Mouse (Mus musculus) CH12.LX (cell line): ENCODE data around the gene Dad1. TPM values are rescaled to one million over a fixed set of nuclear protein-coding genes. Genes with fewer than 3 reads are reported as not detected.

Experiments used
- DNase-seq: peaks from one replicate; pipeline ENCODE4 v3.0.0-alpha.2; 2013; ENCODE audit errors: extremely low read depth
- H3K27ac ChIP-seq: 2 replicates; pipeline ENCODE4 v1.5.1; 2012; ENCODE audit warnings: low read depth, mild to moderate bottlenecking, control low read depth, moderate library complexity; ENCODE audit not compliant: insufficient read depth
- H3K27me3 ChIP-seq: replicated peaks from 2 replicates; pipeline ENCODE3; 2012; ENCODE audit warnings: inconsistent platforms
- H3K36me3 ChIP-seq, 2 experiments: replicated peaks in 1 of 2; 2 replicates each; pipeline versions ENCODE3 to v1.6.1; 2012; ENCODE audit warnings: inconsistent platforms in 1 of 2, low read length in 1 of 2, mild to moderate bottlenecking in 1 of 2, mixed read lengths in 1 of 2, moderate library complexity in 1 of 2; ENCODE audit not compliant: control insufficient read depth in 1 of 2, insufficient read depth in 1 of 2
- H3K4me1 ChIP-seq, 2 experiments: 2 replicates each; pipeline ENCODE4 v1.6.1; 2012; ENCODE audit warnings: inconsistent platforms in 1 of 2, moderate library complexity in 1 of 2; ENCODE audit not compliant: insufficient read depth in 2 of 2, control insufficient read depth in 1 of 2
- H3K4me2 ChIP-seq: 2 replicates; pipeline ENCODE4 v1.6.1; 2012; ENCODE audit warnings: low read depth, mild to moderate bottlenecking, control low read depth; ENCODE audit not compliant: poor library complexity, insufficient read depth, severe bottlenecking
- H3K4me3 ChIP-seq, 3 experiments: fragments of 150-350 bp in 1 of 3; sonication (generic) in 1 of 3; replicated peaks in 1 of 3; 2 replicates each; pipeline versions ENCODE3 to v1.5.1; 2011 to 2012; ENCODE audit warnings: low read depth in 2 of 3, low read length in 2 of 3, mild to moderate bottlenecking in 2 of 3, moderate library complexity in 2 of 3, control low read depth in 1 of 3, improper control_type of control experiment in 1 of 3, inconsistent platforms in 1 of 3, mixed read lengths in 1 of 3; ENCODE audit not compliant: poor library complexity in 1 of 3
- H3K79me2 ChIP-seq: replicated peaks from 2 replicates; pipeline ENCODE4 v1.6.1; 2012; ENCODE audit warnings: mild to moderate bottlenecking, moderate library complexity; ENCODE audit not compliant: control insufficient read depth, poor library complexity, insufficient read depth, severe bottlenecking; ENCODE audit errors: extremely low read depth
- H3K9ac ChIP-seq: 2 replicates; pipeline ENCODE4 v1.6.1; 2012; ENCODE audit warnings: low read depth, mild to moderate bottlenecking, control low read depth, moderate library complexity; ENCODE audit not compliant: insufficient read depth
- H3K9me3 ChIP-seq: replicated peaks from 2 replicates; pipeline ENCODE3; 2012; ENCODE audit warnings: low read length, inconsistent platforms, mixed read lengths
- BHLHE40 ChIP-seq: IDR thresholded peaks from 2 replicates; pipeline ENCODE4 v1.6.1; 2011; ENCODE audit warnings: mild to moderate bottlenecking, low read depth, low read length, improper control_type of control experiment
- CHD1 ChIP-seq: IDR thresholded peaks from 2 replicates; pipeline ENCODE4 v1.6.1; 2012; ENCODE audit warnings: low read depth, low read length, improper control_type of control experiment, inconsistent platforms
- CHD2 ChIP-seq: IDR thresholded peaks from 2 replicates; pipeline ENCODE4 v1.6.1; 2011; ENCODE audit warnings: low read length, improper control_type of control experiment
- CTCF ChIP-seq, 2 experiments: IDR thresholded peaks in 1 of 2; conservative IDR thresholded peaks in 1 of 2; 2 replicates each; pipeline ENCODE4 v1.5.1; 2011 to 2012; ENCODE audit warnings: low read depth in 2 of 2, low read length in 2 of 2, improper control_type of control experiment in 1 of 2, inconsistent platforms in 1 of 2, mild to moderate bottlenecking in 1 of 2, moderate library complexity in 1 of 2
- E2F4 ChIP-seq: IDR thresholded peaks from 2 replicates; pipeline ENCODE4 v1.6.1; 2011; ENCODE audit warnings: low read depth, low read length, improper control_type of control experiment; ENCODE audit not compliant: insufficient replicate concordance
- ELF1 ChIP-seq: IDR thresholded peaks from 2 replicates; pipeline ENCODE4 v1.6.1; 2014; ENCODE audit warnings: low read depth, mild to moderate bottlenecking, inconsistent platforms, low read length, improper control_type of control experiment
- EP300 ChIP-seq: IDR thresholded peaks from 2 replicates; pipeline ENCODE4 v1.6.1; 2011; ENCODE audit warnings: low read length, improper control_type of control experiment
- ETS1 ChIP-seq: conservative IDR thresholded peaks from 2 replicates; pipeline ENCODE4 v1.6.1; 2012; ENCODE audit warnings: low read depth, mild to moderate bottlenecking, inconsistent platforms, low read length, improper control_type of control experiment, moderate library complexity
- GABPA ChIP-seq: IDR thresholded peaks from 2 replicates; pipeline ENCODE4 v1.6.1; 2012; ENCODE audit warnings: low read depth, low read length, improper control_type of control experiment, inconsistent platforms; ENCODE audit not compliant: insufficient replicate concordance
- HCFC1 ChIP-seq: IDR thresholded peaks from 2 replicates; pipeline ENCODE4 v1.6.1; 2012; ENCODE audit warnings: low read depth, mild to moderate bottlenecking, inconsistent platforms, low read length, improper control_type of control experiment
- IRF4 ChIP-seq: IDR thresholded peaks from 2 replicates; pipeline ENCODE4 v1.6.1; 2014; ENCODE audit warnings: low read depth, mild to moderate bottlenecking, inconsistent platforms, low read length, improper control_type of control experiment
- JUN ChIP-seq: IDR thresholded peaks from 2 replicates; pipeline ENCODE4 v1.6.1; 2011; ENCODE audit warnings: low read depth, mild to moderate bottlenecking, low read length, improper control_type of control experiment, moderate library complexity; ENCODE audit not compliant: insufficient read depth
- JUND ChIP-seq: conservative IDR thresholded peaks from 2 replicates; pipeline ENCODE4 v1.6.1; 2011; ENCODE audit warnings: low read depth, low read length, improper control_type of control experiment
- KAT2A ChIP-seq: IDR thresholded peaks from 2 replicates; pipeline ENCODE4 v1.6.1; 2012; ENCODE audit warnings: low read length, improper control_type of control experiment, inconsistent platforms; ENCODE audit not compliant: insufficient replicate concordance
- MAFK ChIP-seq: IDR thresholded peaks from 2 replicates; pipeline ENCODE4 v1.6.1; 2011; ENCODE audit warnings: low read length, improper control_type of control experiment; ENCODE audit not compliant: insufficient replicate concordance
- MAX ChIP-seq: IDR thresholded peaks from 2 replicates; pipeline ENCODE4 v1.6.1; 2011; ENCODE audit warnings: low read length, improper control_type of control experiment
- MAZ ChIP-seq: IDR thresholded peaks from 2 replicates; pipeline ENCODE4 v1.6.1; 2012; ENCODE audit warnings: low read depth, mild to moderate bottlenecking, inconsistent platforms, low read length, improper control_type of control experiment, moderate library complexity
- MEF2A ChIP-seq: IDR thresholded peaks from 2 replicates; pipeline ENCODE4 v1.6.1; 2014; ENCODE audit warnings: low read depth, mild to moderate bottlenecking, inconsistent platforms, low read length, improper control_type of control experiment, borderline replicate concordance
- MXI1 ChIP-seq: IDR thresholded peaks from 2 replicates; pipeline ENCODE4 v1.6.1; 2011; ENCODE audit warnings: mild to moderate bottlenecking, low read depth, low read length, improper control_type of control experiment
- MYC ChIP-seq: IDR thresholded peaks from 2 replicates; pipeline ENCODE4 v1.6.1; 2011; ENCODE audit warnings: low read depth, mild to moderate bottlenecking, improper control_type of control experiment, low read length
- NELFE ChIP-seq: IDR thresholded peaks from 2 replicates; pipeline ENCODE4 v1.6.1; 2011; ENCODE audit warnings: low read depth, low read length, improper control_type of control experiment
- NRF1 ChIP-seq: IDR thresholded peaks from 2 replicates; pipeline ENCODE4 v1.6.1; 2014; ENCODE audit warnings: low read depth, mild to moderate bottlenecking, inconsistent platforms, low read length, improper control_type of control experiment, moderate library complexity
- PAX5 ChIP-seq: IDR thresholded peaks from 2 replicates; pipeline ENCODE4 v1.6.1; 2012; ENCODE audit warnings: low read length, inconsistent platforms, mixed read lengths
- POLR2A ChIP-seq: IDR thresholded peaks from 2 replicates; pipeline ENCODE4 v1.6.1; 2011; ENCODE audit warnings: low read depth, mild to moderate bottlenecking, improper control_type of control experiment, low read length
- POLR2AphosphoS2 ChIP-seq: IDR thresholded peaks from 2 replicates; pipeline ENCODE4 v1.6.1; 2011; ENCODE audit warnings: low read depth, low read length, improper control_type of control experiment
- RAD21 ChIP-seq: IDR thresholded peaks from 2 replicates; pipeline ENCODE4 v1.6.1; 2011; ENCODE audit warnings: low read depth, mild to moderate bottlenecking, low read length, improper control_type of control experiment, moderate library complexity
- RCOR1 ChIP-seq: conservative IDR thresholded peaks from 2 replicates; pipeline ENCODE4 v1.6.1; 2012; ENCODE audit warnings: low read depth, mild to moderate bottlenecking, inconsistent platforms, low read length, improper control_type of control experiment
- SIN3A ChIP-seq: IDR thresholded peaks from 2 replicates; pipeline ENCODE4 v1.6.1; 2012; ENCODE audit warnings: low read length, improper control_type of control experiment, inconsistent platforms
- SMC3 ChIP-seq: IDR thresholded peaks from 2 replicates; pipeline ENCODE4 v1.6.1; 2011; ENCODE audit warnings: low read depth, low read length, improper control_type of control experiment
- TBP ChIP-seq: conservative IDR thresholded peaks from 2 replicates; pipeline ENCODE4 v1.6.1; 2011; ENCODE audit warnings: low read depth, low read length, improper control_type of control experiment
- TCF12 ChIP-seq: IDR thresholded peaks from 2 replicates; pipeline ENCODE4 v1.6.1; 2014; ENCODE audit warnings: low read depth, mild to moderate bottlenecking, inconsistent platforms, low read length, improper control_type of control experiment
- UBTF ChIP-seq: IDR thresholded peaks from 2 replicates; pipeline ENCODE4 v1.6.1; 2012; ENCODE audit warnings: low read depth, mild to moderate bottlenecking, inconsistent platforms, low read length, improper control_type of control experiment, moderate library complexity
- USF1 ChIP-seq: IDR thresholded peaks from 2 replicates; pipeline ENCODE4 v1.6.1; 2014; ENCODE audit warnings: low read depth, mild to moderate bottlenecking, inconsistent platforms, low read length, improper control_type of control experiment
- USF2 ChIP-seq: conservative IDR thresholded peaks from 2 replicates; pipeline ENCODE4 v1.6.1; 2011; ENCODE audit warnings: low read depth, low read length, improper control_type of control experiment
- ZC3H11A ChIP-seq: IDR thresholded peaks from 2 replicates; pipeline ENCODE4 v1.6.1; 2012; ENCODE audit warnings: low read depth, mild to moderate bottlenecking, inconsistent platforms, low read length, improper control_type of control experiment
- ZKSCAN1 ChIP-seq: IDR thresholded peaks from 2 replicates; pipeline ENCODE4 v1.6.1; 2012; ENCODE audit warnings: low read depth, inconsistent platforms, low read length, improper control_type of control experiment, borderline replicate concordance
- ZMIZ1 ChIP-seq: IDR thresholded peaks from 2 replicates; pipeline ENCODE4 v1.6.1; 2012; ENCODE audit warnings: low read depth, mild to moderate bottlenecking, inconsistent platforms, low read length, improper control_type of control experiment
- ZNF384 ChIP-seq: IDR thresholded peaks from 2 replicates; pipeline ENCODE4 v1.6.1; 2012; ENCODE audit warnings: low read depth, low read length, improper control_type of control experiment, inconsistent platforms
- dilution Hi-C: fragments of 300-500 bp; cut with MboI; formaldehyde crosslinking; loops from 2 replicates; pipeline ENCODE4 v1.14.3; 2020; ENCODE audit warnings: low sequenced_read_pairs; ENCODE audit not compliant: extremely low pct_unique_long_range_greater_than_20kb, extremely low pct_ligation_motif_present
- in situ Hi-C: fragments of 300-500 bp; cut with MboI; formaldehyde crosslinking; loops from 3 replicates; pipeline ENCODE4 v1.14.3; 2019; ENCODE audit warnings: low sequenced_read_pairs, low pct_ligation_motif_present, low pct_unique_long_range_greater_than_20kb, mixed read lengths
- polyA plus RNA-seq: library from polyadenylated mRNA; unstranded; fragments of >175 nt; gene quantifications from 2 replicates; pipeline ENCODE4 v1.2.1, GENCODE M21; 2012; ENCODE audit warnings: low read depth; ENCODE audit not compliant: insufficient read length
- total RNA-seq, 2 experiments: library from RNA; depleted of rRNA; stranded (reverse); fragments of 300-350 nt in 1 of 2; fragments of >200 nt in 1 of 2; gene quantifications; 2 replicates each; pipeline ENCODE4 v1.2.3; 2012 to 2014

Gene Dad1
- total RNA-seq (2012; rRNA removed) (161 and 196 TPM in 2 replicates), total RNA-seq (2014; rRNA removed) (192 and 279 TPM in 2 replicates), polyA plus RNA-seq (213 and 287 TPM in 2 replicates)

- dilution Hi-C loops (no loop called here), in situ Hi-C loops (loop anchor here (10.0 kb wide), 1 partner anchor 91 kb away; no protein-coding TSS in a partner anchor)
- H3K36me3 ChIP-seq: peaks cover 7 to 26% of the 10 kb centered on the region in 2 experiments
- H3K4me2 ChIP-seq: peak within 1 kb of the TSS; percentile 100
- no peaks in the 10 kb centered on the region for H3K9me3 ChIP-seq
- H3K79me2 ChIP-seq: peaks cover 34% of the 10 kb centered on the region
- H3K27me3 ChIP-seq: no peaks in the 10 kb centered on the region
- peaks cover 11 to 48% of the 10 kb centered on the region in 2 experiments; a peak in 3 of 4 replicates for H3K4me1 ChIP-seq
- H3K27ac ChIP-seq: peak within 1 kb of the TSS; percentile 22; the same call in 1 of the 2 replicates
- peak within 1 kb of the TSS; percentile 92 for H3K9ac ChIP-seq
- DNase-seq: peak; percentile 99
- peak within 1 kb of the TSS; percentile 75 to 92 (median 85) for H3K4me3 ChIP-seq
- TF ChIP-seq CHD1 (no peak), SIN3A (peak; percentile 99), USF1 (no peak), SMC3 (no peak), UBTF (no peak), RAD21 (no peak), BHLHE40 (0 out of 2 replicates have a peak, but pooled peaks have one; percentile 4), ZMIZ1 (no peak; the same call in 1 of the 2 replicates), MAFK (no peak), KAT2A (peak; percentile 83; the same call in 1 of the 2 replicates), IRF4 (peak; percentile 63), HCFC1 (peak; percentile 92), MAZ (peak; percentile 24; the same call in 1 of the 2 replicates), NELFE (peak; percentile 82), USF2 (no peak), ZC3H11A (no peak), MEF2A (peak; percentile 60; the same call in 1 of the 2 replicates), ELF1 (peak; percentile 88), TBP (peak; percentile 49; the same call in 1 of the 2 replicates), ETS1 (no peak), NRF1 (peak; percentile 90), JUN (0 out of 2 replicates have a peak, but pooled peaks have one; percentile 12), PAX5 (no peak), MXI1 (peak; percentile 94), JUND (no peak), RCOR1 (no peak), EP300 (no peak), MAX (peak; percentile 37; the same call in 1 of the 2 replicates), E2F4 (no peak), POLR2AphosphoS2 (no peak; the same call in 1 of the 2 replicates), GABPA (no peak; the same call in 1 of the 2 replicates), CHD2 (0 out of 2 replicates have a peak, but pooled peaks have one; percentile 32), ZNF384 (no peak), ZKSCAN1 (no peak), TCF12 (peak; percentile 76), POLR2A (peak; percentile 96), MYC (no peak; the same call in 1 of the 2 replicates), CTCF (conservative IDR thresholded peaks at IDR 0.05 in 1 of 2, IDR thresholded peaks at IDR 0.05 in 1 of 2; ENCODE audit: low read depth in 2 of 2, low read length in 2 of 2) (no peak)
Measured at GRCm38 (mm10) chr14:54253741-54254291, at the start of gene Dad1, which contains the start of gene Abhd4. Dad1 (minus strand) TSS chr14:54254104. Abhd4 (plus strand) TSS chr14:54254188.
